Mouse (Mus musculus) heart, postnatal 0 days (tissue): ENCODE results near the gene Tgm3.

Source experiments
- CTCF ChIP-seq: IDR thresholded peaks from 2 replicates; pipeline ENCODE4 v1.5.1; 2016; ENCODE audit warnings: antibody characterized with exemption, control low read depth, low read depth
- EP300 ChIP-seq: IDR thresholded peaks from 2 replicates; pipeline ENCODE4 v1.6.1; 2016; ENCODE audit warnings: antibody characterized with exemption, low read depth

DNA sequence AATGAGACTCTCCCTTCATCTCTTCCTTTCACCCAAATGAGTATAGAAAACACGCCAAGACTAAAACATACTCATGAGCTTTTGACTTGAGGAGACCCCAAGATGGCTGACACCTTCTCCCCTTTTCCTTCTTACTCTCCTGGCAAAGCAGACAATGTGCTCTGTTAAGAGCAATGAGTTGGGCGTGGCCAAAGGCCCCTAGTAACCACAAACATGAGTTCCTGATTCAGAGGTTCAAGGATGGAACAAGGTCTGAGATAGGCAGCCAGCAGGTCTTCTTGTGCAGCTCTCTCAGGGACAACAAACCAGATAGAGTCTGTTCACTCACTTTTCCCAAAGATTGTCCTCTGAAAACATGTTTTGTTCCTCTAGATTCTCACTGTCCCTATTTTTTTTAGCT, 5.9 kb downstream of the Tgm3 start:
- TF ChIP-seq CTCF: no peak
- TF ChIP-seq EP300: no peak
